Mouse (Mus musculus) CH12F3 (cell line): Measurements from ENCODE around the gene Atp5e.

Experiments
- in situ Hi-C: fragments of 300-500 bp; cut with MboI; formaldehyde crosslinking; loops from 2 replicates; pipeline ENCODE4 v1.14.3; 2020; ENCODE audit warnings: low sequenced_read_pairs

Gene Atp5e

GRCm38 (mm10) chr2:174463789-174464523 lies at the start of gene Atp5e:
Gene Atp5e, minus strand, starts transcription at chr2:174464105.
- in situ Hi-C loops, result no loop called here

- in situ Hi-C loops, result no loop called here
Measured at GRCm38 (mm10) chr2:174509825-174510224, 45.9 kb upstream of the Atp5e start.

- in situ Hi-C loops, result no loop called here
Measured at GRCm38 (mm10) chr2:174507998-174508397, 44.1 kb upstream of the Atp5e start.

- in situ Hi-C loops, result no loop called here
Measured at GRCm38 (mm10) chr2:174502831-174503460, 39.0 kb upstream of the Atp5e start.

GRCm38 (mm10) chr2:174502321-174502720 lies 38.4 kb upstream of the Atp5e start:
- in situ Hi-C loops, result no loop called here

GRCm38 (mm10) chr2:174501517-174501916 lies 37.6 kb upstream of the Atp5e start:
- in situ Hi-C loops, result no loop called here

- in situ Hi-C loops, result no loop called here
Measured at GRCm38 (mm10) chr2:174500814-174501503, 37.1 kb upstream of the Atp5e start.

GRCm38 (mm10) chr2:174492858-174493257 lies 29.0 kb upstream of the Atp5e start:
- in situ Hi-C loops, result loop anchor here (10.0 kb wide), 1 partner anchor 182 kb away; no protein-coding TSS in a partner anchor

GRCm38 (mm10) chr2:174487005-174487404 lies 23.1 kb upstream of the Atp5e start:
- in situ Hi-C loops, result no loop called here

- in situ Hi-C loops, result no loop called here
Measured at GRCm38 (mm10) chr2:174478746-174479145, 14.8 kb upstream of the Atp5e start.

GRCm38 (mm10) chr2:174477543-174478319 lies 13.8 kb upstream of the Atp5e start:
- in situ Hi-C loops, result no loop called here

GRCm38 (mm10) chr2:174473550-174473927 lies 9.6 kb upstream of the Atp5e start:
- in situ Hi-C loops, result no loop called here

- in situ Hi-C loops, result no loop called here
Measured at GRCm38 (mm10) chr2:174472818-174473549, 9.1 kb upstream of the Atp5e start, which contains the start of gene Prelid3b. Gene Prelid3b, minus strand, starts transcription at chr2:174473081.

GRCm38 (mm10) chr2:174472407-174472806 lies 8.5 kb upstream of the Atp5e start:
- in situ Hi-C loops, result no loop called here

GRCm38 (mm10) chr2:174470786-174471405 lies 7.0 kb upstream of the Atp5e start:
- in situ Hi-C loops, result no loop called here

- in situ Hi-C loops, result no loop called here
Measured at GRCm38 (mm10) chr2:174470333-174470732, 6.4 kb upstream of the Atp5e start.

- in situ Hi-C loops, result no loop called here
Measured at GRCm38 (mm10) chr2:174463370-174463769, 535 bp downstream of the Atp5e start.

GRCm38 (mm10) chr2:174459365-174459764 lies 4.5 kb downstream of the Atp5e start:
- in situ Hi-C loops, result no loop called here

- in situ Hi-C loops, result no loop called here
Measured at GRCm38 (mm10) chr2:174453681-174454080, 10.2 kb downstream of the Atp5e start.

GRCm38 (mm10) chr2:174450353-174450752 lies 13.6 kb downstream of the Atp5e start, which contains the start of gene Tubb1:
Gene Tubb1, plus strand, starts transcription at chr2:174450695.
- in situ Hi-C loops, result no loop called here
